8 mouse cellular contexts compared by ENCODE assay signal in the genomic region with DNA sequence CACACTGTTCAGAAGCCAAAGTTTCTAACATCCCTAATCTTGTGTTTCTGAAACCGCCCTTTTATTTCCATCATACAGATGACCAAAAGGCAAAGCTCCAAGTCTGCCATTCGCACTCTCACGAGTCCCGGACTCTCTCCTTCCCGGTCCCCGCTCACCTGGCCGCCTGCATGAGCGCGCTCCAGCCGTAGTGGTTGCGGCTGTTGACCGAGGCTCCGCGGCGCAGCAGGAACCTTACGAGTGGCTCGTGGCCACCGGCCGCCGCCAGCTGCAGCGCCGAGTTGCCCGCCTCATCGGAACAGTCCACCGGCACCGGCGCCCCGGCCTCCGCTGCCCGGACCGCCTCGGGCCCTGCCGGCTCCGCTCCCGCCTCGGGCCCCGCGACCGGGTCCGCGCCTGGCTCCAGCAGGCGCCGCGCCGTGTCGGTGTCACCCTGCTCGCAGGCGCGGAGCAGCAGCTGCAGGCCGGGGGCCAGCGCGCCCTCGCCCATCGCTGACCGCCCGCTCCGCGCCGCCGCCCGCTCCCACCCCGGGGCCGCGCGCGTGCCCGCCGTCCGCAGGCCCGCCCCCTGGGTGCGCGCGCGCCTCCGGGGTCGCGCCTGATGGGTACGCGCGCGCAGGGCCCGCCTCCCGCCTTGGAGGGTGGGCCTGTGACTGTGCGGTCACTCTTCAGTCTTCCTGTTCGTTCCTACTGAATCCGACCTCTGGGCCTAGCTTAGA. TPM values are rescaled to one million over a fixed set of nuclear protein-coding genes. Genes with fewer than 3 reads are reported as not detected.
DNase-seq lines count a peak whose midpoint lies in the region; ATAC-seq and TF ChIP-seq lines count a peak whose summit lies in the region.

Gene Anks6, minus strand, starts transcription at position 637 of the 719 bp plus-strand sequence.

- under 1% methylated on average over 82 of the region's 86 CpGs for WGBS in lung, embryonic 14.5 days

- peak within 1 kb of the TSS; percentile 63 for H3K4me3 ChIP-seq in lung, embryonic 14.5 days (ENCODE audit: low read depth, low read length)

- H3K4me1 ChIP-seq in lung, embryonic 14.5 days (ENCODE audit: insufficient read depth): no peaks in the 10 kb centered on the region; the same call in 1 of the 2 replicates

- peak within 1 kb of the TSS; percentile 81 for H3K4me2 ChIP-seq in lung, embryonic 14.5 days

- no peak for TF ChIP-seq CTCF in lung, embryonic 14.5 days (IDR thresholded peaks at IDR 0.05; ENCODE audit: low read depth)

- H3K9ac ChIP-seq in lung, embryonic 14.5 days: peak within 1 kb of the TSS; percentile 67

- peak; percentile 41 to 53; a peak in 1 of 4 replicates for ATAC-seq in hematopoietic stem cell, adult 5-6 weeks (replicated peaks in 1 of 2; ENCODE audit: insufficient read depth in 1 of 2, low FRiP score in 2 of 2, low TSS enrichment in 1 of 2, low read depth in 1 of 2, poor library complexity in 2 of 2, severe bottlenecking in 2 of 2)
- peak; percentile 94 for ATAC-seq in lung, embryonic 14.5 days (ENCODE audit: insufficient read depth)

- peak; percentile 75 for DNase-seq in ZHBTc4 (ENCODE audit: low read depth, low spot score)
- peak; percentile 91 to 92 for DNase-seq in cerebellum, postnatal 10 days
- DNase-seq in frontal cortex, postnatal 10 days (ENCODE audit: low spot score in 2 of 2): peak; percentile 69 to 78
- peak; percentile 83 for DNase-seq in layer of hippocampus, adult 9-11 months
- peak; percentile 91 for DNase-seq in lung, embryonic 14.5 days
- DNase-seq in ovary, postnatal 10 days (ENCODE audit: low spot score): peak; percentile 50
- DNase-seq in urinary bladder, postnatal 25 days (ENCODE audit: low spot score): peak; percentile 65

- no peak within 1 kb of the TSS; the same call in 1 of the 2 replicates for H3K27ac ChIP-seq in lung, embryonic 14.5 days (ENCODE audit: low read depth)

- H3K36me3 ChIP-seq in lung, embryonic 14.5 days (ENCODE audit: insufficient read depth): no peaks in the 10 kb centered on the region

- no peaks in the 10 kb centered on the region; the same call in 1 of the 2 replicates for H3K9me3 ChIP-seq in lung, embryonic 14.5 days (ENCODE audit: low read depth, low read length)

- H3K27me3 ChIP-seq in lung, embryonic 14.5 days (ENCODE audit: insufficient read depth, low read length): peaks cover 19% of the 10 kb centered on the region

RNA-seq across cellular contexts. Expression of gene Anks6, which starts in this region (rescaled TPM):
- total RNA-seq in hematopoietic stem cell, adult 5-6 weeks (2017): 0.44 and 0.89 TPM in 2 replicates
- 3.1 and 4.8 TPM in 2 replicates for polyA plus RNA-seq in lung, embryonic 14.5 days (2014; fragmentation: Nextera tagmentation; extraction: Ambion mirVana)

Comparison
In these comparisons a context has a peak if more than half of its experiments do, and no peak if none do; other contexts are left out.
1. Peak in ATAC-seq in hematopoietic stem cell, adult 5-6 weeks; RNA of the gene not detected or under 1 TPM.